Mouse (Mus musculus): ENCODE data around the gene Vps8.

The Vps8 gene

GRCm38 (mm10) chr16:21404631-21405030 is 18.3 kb upstream of the Vps8 start:
- in situ Hi-C loops (cut with MboI, MseI): no loop called here

GRCm38 (mm10) chr16:21405224-21405969 is 17.5 kb upstream of the Vps8 start:
- in situ Hi-C loops (cut with MboI, MseI): no loop called here

DNA sequence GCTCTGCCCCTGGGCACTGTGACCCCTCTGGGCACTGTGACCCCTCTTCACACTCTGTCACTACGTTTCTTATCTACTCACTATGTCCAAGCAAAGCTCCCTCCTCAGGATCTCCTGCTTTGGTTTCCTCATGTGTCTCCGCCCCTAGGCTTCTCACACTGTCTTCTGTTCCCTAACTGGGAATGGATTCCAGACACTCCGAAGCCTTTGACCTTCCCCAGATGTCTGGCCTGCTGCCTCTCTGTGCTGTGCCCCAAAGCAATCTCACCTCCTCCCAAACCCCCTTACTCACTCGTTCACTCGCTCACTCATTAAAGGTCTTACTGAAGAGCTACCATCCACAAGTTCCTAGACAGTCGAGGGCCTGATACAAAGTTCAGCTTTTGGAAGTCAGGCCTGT is 16.8 kb upstream of the Vps8 start:
- in situ Hi-C loops (cut with MboI, MseI): no loop called here

- in situ Hi-C loops (cut with MboI, MseI): no loop called here
Observed at GRCm38 (mm10) chr16:21411779-21412178, 11.1 kb upstream of the Vps8 start.

- in situ Hi-C loops (cut with MboI, MseI): no loop called here
Observed at GRCm38 (mm10) chr16:21412593-21413047, 10.3 kb upstream of the Vps8 start.

- in situ Hi-C loops (cut with MboI, MseI): no loop called here
Observed at GRCm38 (mm10) chr16:21413819-21414218, 9.1 kb upstream of the Vps8 start.

DNA sequence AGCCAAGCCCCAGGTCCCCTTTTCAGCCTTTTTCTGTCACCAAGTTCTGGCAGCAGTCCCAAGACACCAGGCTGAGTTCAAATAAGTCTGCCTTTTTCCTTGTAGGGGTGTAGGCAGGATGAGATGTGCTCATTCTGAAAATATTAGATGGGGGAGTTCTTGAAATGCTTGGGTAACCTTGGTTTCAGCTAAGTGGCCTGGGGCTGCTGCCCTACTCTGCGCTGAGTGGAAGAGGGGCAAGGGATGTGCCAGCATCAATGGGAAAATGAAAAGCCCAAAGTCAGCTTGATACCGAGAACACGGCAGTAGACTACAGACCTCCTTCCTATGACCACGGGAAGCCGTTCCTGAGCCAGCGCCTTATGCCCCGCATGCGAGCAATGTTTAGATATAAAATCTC is 7.8 kb upstream of the Vps8 start:
- in situ Hi-C loops (cut with MboI, MseI): no loop called here

DNA sequence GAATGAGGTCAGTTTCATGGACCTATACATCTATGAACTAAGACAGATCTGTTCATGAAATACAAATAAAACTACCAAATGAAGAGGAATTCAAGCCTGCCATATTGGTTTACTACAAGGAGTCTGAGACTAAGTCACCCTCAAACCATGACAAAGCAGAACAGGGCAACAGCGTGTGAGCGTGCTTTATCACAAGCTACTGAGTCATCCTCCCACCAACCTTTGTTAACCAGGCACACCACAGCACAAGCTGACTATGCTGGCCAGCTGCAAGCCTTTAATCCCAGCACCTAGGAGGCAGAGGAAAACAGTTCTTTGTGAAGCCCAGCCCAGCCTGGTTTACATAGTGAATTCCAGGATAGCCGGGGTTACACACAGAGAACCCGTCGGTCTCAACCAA is 4.9 kb upstream of the Vps8 start:
- in situ Hi-C loops (cut with MboI, MseI): no loop called here

GRCm38 (mm10) chr16:21423546-21423910 is 610 bp downstream of the Vps8 start:
- in situ Hi-C loops (cut with MboI, MseI): no loop called here

GRCm38 (mm10) chr16:21428131-21428530 is 5.2 kb downstream of the Vps8 start:
- in situ Hi-C loops (cut with MboI, MseI): no loop called here

- in situ Hi-C loops (cut with MboI, MseI): no loop called here
Observed at GRCm38 (mm10) chr16:21430377-21431060, 7.6 kb downstream of the Vps8 start.

DNA sequence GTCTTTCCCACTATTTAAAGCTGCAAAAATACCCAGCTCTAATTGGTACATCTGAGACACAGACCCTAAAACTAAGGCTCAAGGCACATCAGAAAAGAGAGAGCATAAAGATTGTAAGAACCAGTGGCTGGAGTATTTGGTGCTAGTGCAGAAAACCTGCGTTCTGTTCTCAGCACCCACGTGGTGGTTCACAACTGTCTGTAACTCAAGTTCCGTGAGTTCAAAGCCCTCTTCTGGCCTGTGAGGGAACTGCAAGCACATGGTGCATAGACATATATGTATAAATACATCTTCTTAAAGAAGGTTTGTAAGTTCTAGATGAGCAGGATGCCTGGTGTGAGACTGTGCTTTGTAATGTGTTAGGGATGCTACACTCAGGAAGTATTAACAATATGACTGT is 8.7 kb downstream of the Vps8 start:
- in situ Hi-C loops (cut with MboI, MseI): no loop called here

DNA sequence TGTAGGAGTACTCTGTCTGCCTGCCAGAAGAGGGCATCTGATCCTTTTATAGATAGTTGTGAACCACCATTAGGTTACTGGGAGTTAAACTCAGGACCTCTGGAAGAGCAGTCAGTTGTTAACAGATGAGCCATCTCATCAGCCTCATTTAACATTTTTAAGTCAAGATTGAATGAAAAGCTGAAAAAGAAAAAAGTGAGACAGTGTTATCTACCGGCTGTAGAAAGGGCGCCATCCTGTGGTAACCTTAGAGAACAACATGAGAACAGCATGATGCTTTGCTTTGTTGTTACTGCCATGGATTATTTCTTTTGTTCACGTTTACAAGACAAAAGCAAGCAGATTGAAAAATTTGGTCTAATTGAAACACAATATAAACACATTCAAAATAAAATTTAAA is 10.6 kb downstream of the Vps8 start:
- in situ Hi-C loops (cut with MboI, MseI): no loop called here

DNA sequence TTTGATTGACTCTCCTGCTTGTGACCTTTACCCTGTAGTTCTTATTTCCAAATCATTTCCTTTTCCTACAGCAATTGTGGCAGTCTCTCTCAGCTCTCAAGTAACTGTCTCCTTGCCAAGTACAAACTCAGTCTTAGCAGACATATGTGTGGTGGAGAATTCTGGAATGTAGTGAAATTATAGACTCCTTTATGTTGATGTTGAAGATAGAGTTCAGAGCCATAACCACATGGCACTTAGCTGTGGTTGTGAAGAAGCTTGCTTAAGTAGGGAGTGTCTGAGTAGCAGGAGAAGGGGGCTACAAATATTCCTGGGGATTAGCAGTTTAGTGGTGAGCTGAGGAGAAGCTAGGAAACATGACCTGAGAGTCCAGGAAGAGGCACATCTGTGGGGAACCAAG is 18.1 kb downstream of the Vps8 start:
- in situ Hi-C loops (cut with MboI, MseI): loop anchor here (10.0 kb wide), 1 partner anchor 1346 kb away; the partner anchor contains the start of gene Klhl24

DNA sequence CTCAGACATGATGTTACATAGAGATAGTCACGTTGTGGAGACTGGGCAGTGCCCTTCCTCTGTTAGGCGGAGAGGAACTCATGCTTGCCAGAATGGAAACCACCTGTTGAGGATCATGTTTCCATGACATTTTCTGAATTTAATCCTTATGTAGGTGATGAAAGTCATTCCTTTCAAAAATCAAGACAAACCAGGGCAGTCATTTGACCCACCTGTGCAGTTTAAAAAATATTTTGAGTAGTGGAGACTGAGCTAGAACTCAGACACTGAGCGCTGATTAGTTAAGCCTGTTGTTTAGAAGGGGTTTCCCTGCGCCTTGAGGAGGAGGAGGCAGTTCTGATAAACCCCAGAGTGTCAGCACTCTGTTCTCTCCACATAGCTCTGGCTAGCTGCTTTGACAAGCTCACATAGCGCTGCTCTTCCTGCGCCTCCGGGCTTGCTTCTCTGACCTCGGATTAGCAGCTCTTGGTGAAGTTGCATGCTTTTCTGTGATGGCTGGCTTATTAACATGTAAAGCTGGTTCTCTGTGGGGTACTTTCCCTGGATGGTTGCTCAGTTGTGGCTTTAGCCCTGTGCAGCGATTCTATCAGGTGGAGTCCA is 22.2 kb downstream of the Vps8 start:
- in situ Hi-C loops (cut with MboI, MseI): loop anchor here (10.0 kb wide), 1 partner anchor 1350 kb away; the partner anchor contains the start of gene Klhl24

GRCm38 (mm10) chr16:21447447-21447846 is 24.5 kb downstream of the Vps8 start:
- in situ Hi-C loops (cut with MboI, MseI): loop anchor here (10.0 kb wide), 1 partner anchor 1353 kb away; the partner anchor contains the start of gene Klhl24

DNA sequence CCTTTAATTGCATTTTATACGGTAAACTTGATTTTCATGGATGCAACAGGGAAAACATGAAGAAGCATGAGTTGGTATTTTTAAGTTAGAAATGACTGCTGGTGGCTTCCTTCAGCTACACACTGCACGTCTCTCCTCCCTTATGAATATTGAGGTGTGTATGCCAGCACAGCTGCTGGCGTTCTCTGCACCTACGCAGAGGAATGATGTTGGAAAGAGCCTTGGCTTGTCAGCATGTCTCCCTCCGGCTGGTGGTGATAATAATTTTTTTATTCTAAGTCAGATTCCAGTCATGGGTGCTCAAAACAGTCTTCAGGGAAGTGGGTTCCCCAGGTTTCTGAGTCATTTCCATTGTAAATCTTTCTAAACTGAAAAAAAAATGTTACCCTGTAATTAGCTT is 25.5 kb downstream of the Vps8 start:
- in situ Hi-C loops (cut with MboI, MseI): loop anchor here (10.0 kb wide), 1 partner anchor 1354 kb away; the partner anchor contains the start of gene Klhl24

- in situ Hi-C loops (cut with MboI, MseI): loop anchor here (10.0 kb wide), 1 partner anchor 1355 kb away; the partner anchor contains the start of gene Klhl24
Observed at GRCm38 (mm10) chr16:21449890-21450289, 27.0 kb downstream of the Vps8 start.

DNA sequence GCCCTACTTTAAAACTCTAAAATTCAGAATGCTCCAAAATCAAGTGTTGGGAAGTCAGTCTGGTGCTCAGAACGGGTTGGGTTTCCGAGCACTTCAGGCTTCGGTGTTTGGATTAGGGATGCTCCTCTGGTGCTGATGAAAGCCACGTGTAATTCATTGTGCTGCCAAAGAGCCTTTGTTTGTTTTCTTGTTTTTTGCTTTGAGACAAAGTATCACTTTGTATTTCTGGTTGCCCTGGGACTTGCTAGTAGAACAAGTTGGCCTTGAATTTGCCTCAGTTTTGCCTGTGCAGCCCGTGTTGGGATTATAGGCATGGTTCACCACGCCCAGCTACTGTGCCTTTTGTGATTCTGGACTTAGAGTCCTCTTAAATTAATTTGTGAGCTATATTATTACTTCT is 29.7 kb downstream of the Vps8 start:
- in situ Hi-C loops (cut with MboI, MseI): no loop called here

GRCm38 (mm10) chr16:21457639-21458369 is 34.9 kb downstream of the Vps8 start:
- in situ Hi-C loops (cut with MboI, MseI): no loop called here

DNA sequence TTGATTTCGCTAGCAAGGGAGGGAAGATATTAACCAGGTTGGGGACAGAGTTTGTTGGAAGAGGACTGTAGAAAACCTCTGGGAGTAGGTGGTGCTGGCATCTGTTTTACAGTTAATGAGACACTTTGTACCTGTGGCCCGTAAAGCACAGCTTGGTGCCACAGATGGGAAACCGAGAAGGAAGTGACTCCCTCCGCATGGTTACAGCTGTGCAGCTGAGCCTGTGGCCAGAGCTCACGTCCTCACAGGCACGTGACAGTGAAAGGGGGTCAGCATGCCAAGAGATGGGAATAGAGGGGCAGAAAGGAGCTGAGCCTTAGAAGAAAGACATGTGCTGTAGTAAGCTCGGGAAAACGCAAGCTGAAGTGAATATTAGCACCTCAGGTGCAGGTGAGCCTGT is 43.0 kb downstream of the Vps8 start:
- in situ Hi-C loops (cut with MboI, MseI): no loop called here

GRCm38 (mm10) chr16:21470416-21470815 is 47.5 kb downstream of the Vps8 start:
- in situ Hi-C loops (cut with MboI, MseI): no loop called here

Data from regulatory T cell (primary cell).